Mouse (Mus musculus) ovary, postnatal 14 days (tissue): ENCODE measurements around the gene Dctpp1.

Source experiments
- DNase-seq: peaks from one replicate; pipeline ENCODE4 v3.0.0; 2022; ENCODE audit warnings: low spot score

Gene Dctpp1

DNA sequence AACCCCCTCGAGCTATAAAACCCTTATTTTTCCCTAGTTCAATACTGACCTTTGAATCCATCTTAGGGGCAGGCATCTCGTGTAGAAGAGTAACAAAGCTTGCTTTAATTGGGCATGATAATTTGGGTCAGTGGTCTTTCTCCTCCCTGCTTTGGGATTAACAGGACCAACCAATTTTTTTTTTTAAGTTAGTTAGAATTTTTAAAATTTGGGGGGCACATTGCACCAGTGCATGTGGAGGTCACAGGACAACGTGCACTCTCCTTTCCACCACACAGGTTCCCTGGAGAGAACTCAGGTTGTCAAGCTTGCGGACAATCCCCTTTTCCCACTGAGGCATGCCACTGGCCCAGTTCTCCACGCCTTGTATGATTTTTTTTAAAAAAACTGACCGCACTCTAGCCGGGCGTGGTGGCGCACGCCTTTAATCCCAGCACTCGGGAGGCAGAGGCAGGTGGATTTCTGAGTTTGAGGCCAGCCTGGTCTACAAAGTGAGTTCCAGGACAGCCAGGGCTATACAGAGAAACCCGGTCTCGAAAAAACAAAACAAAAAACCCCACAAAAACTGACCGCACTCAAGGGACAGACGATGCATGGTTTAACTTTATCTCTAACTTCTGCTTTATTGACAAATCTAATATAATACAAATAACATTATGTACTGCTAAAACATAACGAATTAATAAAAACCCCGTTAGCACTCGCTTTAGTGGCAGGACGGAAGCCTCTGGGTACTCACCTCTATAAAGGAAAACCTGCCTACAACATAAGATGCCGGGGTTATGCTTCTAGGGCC, 28.5 kb downstream of the Dctpp1 start:
- no peak for DNase-seq

DNA sequence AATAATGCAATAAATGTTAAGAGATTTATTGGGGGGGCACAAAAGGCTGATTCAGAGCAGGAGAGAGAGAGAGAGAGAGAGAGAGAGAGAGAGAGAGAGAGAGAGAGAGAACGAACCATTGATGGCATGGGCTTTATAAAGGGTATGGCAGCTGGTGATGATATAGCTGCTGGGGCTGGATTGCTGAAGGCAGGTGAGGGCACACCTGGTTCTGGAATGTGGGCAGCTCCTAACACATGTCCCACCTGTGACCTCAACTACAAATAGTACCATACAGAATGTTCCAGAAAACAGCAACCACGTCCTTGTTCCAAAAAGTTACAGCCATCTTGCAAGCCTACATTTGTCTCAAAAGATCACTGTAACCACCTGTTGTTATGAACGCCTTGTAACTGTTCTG, 29.1 kb downstream of the Dctpp1 start:
- DNase-seq, result no peak

GRCm38 (mm10) chr7:127228615-127229303, 31.8 kb downstream of the Dctpp1 start:
- peak; percentile 72 for DNase-seq

DNA sequence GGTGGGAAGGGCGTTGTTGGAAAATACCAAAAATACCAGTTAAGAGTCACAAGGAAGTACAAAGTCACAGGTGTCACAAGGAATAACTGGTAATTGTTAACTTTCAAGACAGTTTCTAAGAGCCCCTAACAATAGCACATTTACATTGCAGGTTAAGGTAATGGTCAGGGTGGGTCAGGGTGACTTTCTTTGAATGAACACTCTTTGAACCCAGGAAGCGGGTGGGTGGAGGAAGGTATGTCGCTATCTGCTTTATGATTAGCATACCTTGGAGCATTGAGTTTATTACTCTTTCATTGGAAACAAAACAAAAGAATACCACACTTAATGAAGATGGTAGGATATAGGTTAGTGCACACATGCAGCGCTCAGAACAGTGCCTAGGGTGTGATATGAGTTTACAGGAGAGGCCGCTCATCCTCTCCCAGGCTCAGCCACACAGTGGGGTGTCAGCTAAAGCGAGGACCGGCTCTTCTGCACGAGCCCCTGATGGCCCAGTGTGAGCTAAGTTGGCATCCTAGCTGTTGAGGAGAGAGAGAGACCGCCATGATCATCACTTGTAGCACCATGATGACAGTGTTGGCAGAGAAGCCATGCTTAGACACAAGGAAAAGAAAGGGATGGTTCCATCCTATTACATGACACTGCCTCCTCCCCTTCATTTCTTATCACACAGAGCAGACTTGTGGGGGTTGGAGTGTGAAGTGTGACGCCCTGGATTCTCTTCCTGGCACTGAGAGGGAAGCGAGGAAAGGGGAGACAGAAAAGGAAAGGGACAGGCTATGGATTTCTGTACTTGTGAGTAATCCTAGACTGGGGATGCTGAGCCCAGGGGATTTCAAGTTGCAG, 35.1 kb downstream of the Dctpp1 start:
- no peak for DNase-seq

GRCm38 (mm10) chr7:127224616-127225015, 35.9 kb downstream of the Dctpp1 start:
- no peak for DNase-seq

GRCm38 (mm10) chr7:127223515-127224478, 36.7 kb downstream of the Dctpp1 start:
- no peak for DNase-seq

GRCm38 (mm10) chr7:127223106-127223505, 37.4 kb downstream of the Dctpp1 start:
- no peak for DNase-seq

DNA sequence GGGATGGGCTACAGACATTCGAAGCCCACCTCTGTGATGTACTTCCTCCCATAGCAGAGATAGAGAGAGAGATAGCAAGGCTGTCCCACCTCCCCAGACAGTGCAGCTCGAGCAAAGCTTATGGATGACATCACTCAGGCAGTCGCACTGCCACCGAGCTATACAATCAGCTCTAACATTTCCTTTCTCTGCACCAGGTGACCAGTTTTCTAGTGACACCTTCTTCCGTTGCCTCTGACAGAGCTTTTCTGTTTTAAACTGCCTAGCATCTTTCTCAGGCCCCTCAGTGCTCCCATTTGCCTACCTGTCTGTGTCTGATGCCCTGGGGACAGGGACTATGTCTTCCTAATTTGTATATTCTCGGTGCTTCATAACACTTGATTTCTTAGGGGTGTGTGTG, 40.1 kb downstream of the Dctpp1 start:
- DNase-seq, result no peak

- no peak for DNase-seq
These were observed 41.8 kb downstream of the Dctpp1 start for GRCm38 (mm10) chr7:127218670-127219069.

DNA sequence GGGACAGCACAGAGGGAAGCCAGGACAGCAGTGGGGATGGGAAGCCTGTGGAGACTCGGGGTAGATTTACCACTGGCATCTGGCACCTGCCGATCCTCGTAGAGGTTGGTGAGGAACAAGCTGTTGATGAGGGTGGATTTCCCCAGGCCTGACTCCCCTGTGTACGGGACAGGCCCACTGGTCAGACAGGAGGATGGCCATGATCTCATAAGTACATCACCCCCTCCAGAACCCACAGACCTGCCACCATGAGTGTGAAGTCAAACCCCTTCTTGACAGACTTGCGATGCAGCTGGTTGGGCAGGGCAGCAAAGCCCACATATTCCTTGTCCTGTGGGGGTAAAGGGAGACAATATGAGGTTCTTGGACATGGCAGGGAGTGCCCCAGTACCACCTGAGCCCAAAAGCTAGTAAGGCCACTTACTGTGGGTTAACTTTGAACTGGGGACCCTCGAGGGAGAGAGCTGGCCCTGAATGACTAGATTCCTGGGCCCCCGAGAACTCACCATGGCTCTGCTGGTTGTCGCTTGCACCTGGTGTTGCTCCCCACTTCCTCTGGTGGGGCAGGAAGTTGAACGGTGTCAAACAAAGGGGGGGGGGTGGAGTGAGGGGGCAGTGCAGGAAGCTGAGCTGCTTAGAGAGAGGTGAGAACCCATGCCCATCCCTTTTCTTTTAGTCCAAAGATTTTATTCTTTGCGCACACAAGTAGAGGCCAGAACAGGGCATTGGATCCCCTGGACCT, 42.4 kb downstream of the Dctpp1 start:
- DNase-seq, result no peak

DNA sequence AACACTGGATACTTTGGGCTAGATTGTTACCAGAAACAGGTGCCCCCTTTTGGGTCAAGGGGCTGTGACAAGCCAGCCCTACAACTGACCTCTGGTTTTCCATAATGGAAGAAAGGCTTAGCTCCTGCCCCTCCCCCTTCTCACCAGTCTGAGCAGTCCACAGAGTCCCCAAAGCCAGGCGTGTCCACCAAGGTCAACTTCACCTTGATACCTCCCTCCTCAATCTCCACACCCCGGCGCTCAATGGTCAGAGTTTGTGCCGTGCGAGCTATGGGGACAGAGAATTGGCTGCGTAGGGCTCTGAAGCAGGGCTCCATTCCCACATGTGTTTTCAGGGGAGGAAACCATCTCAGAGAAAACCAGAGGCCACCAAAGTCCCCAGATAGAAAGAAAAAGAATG, 43.0 kb downstream of the Dctpp1 start:
- DNase-seq, result no peak

DNA sequence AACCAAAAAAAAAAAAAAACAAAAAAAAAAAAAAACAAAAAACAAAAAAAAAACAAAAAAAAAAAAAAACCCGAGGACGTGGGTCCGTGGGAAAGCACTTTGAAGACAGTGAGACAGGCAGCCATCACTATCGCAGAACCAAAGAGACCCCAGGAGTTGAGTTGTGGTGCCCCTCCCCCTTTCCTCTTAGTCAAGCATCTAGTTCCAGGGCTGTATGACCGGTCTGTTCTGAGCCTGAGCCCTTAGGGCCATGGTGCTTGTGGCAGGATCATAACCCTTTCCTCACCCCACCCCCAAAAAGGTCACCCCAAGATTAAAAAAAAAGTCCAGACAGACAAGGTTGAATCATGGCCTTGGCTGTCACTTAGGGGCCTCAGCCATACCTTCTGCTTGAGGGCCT, 44.2 kb downstream of the Dctpp1 start:
- DNase-seq, result no peak

- peak; percentile 49 for DNase-seq
These were observed 45.3 kb downstream of the Dctpp1 start for GRCm38 (mm10) chr7:127214981-127215871.

DNA sequence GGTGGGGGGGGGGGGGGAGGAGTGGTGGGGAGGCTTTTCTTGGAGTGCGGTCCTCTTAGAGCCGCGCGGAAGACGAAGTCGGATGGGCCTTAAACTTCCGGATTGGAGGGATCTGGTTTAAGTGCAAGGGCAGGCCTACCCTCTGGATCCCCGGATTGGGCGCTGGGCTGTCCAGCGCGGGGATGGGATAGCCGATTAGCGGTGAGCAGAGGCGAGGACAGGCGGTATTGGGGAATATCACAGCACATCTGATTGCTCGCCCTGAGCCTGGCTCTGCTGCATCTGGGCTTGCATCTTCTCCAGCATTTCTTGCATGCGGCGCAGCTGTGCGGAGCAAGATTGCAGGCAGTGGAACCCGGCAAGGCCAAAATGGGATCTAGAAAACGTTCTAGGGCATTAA, 46.0 kb downstream of the Dctpp1 start:
- no peak for DNase-seq

GRCm38 (mm10) chr7:127213930-127214329, 46.6 kb downstream of the Dctpp1 start:
- no peak for DNase-seq

DNA sequence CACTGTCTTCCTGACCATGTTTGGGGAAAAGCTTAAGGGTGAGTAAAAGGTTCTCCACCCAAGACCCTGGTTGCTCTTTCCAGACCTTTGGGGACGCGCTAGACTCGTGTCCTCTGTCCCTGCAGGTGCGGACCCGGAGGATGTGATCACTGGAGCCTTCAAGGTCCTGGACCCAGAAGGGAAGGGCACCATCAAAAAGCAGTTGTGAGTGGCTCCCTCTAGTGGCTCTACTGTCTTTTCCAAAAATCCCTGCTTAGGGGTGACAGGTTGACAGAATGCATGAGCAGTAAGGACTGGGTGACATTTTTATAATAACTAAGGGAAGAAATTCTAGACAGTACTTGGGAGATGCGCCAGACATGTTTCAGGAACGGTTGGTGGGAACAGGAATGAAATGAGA, 47.0 kb downstream of the Dctpp1 start:
- no peak for DNase-seq

DNA sequence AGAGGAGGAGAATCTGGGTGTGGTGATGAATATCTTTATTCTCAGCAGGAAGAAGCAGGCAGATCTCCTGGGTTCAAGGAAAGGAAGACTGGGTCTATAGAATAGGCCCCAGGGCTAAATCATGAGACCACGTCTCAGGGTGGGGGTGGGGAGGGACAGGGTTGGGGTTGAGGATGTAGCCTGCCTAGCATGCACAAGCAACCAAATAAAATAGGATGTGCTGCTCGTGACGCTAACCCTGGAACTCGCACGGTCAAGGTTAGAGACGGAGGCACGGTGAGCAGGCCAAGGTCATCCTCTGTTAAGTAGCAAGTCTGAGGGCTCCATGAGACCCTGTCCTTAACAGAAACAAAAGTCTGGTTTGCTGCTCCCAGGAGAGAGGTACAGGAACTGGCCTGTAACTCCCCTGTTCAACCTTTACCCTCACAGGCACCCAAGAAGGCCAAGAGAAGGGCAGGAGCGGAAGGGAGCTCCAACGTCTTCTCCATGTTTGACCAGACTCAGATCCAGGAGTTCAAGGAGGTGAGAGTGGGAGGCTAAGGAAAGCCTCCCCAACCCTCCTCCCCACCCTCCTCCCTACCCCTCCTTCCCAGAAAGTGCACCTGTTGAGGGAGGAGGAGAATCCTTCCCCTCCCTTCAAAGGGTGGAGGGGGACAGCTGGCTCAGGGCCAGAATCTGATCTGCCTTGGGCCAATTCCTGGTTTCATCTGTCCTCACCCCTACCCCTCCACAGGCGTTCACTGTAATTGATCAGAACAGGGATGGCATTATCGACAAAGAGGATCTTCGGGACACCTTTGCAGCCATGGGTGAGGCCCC, 47.9 kb downstream of the Dctpp1 start:
- no peak for DNase-seq

DNA sequence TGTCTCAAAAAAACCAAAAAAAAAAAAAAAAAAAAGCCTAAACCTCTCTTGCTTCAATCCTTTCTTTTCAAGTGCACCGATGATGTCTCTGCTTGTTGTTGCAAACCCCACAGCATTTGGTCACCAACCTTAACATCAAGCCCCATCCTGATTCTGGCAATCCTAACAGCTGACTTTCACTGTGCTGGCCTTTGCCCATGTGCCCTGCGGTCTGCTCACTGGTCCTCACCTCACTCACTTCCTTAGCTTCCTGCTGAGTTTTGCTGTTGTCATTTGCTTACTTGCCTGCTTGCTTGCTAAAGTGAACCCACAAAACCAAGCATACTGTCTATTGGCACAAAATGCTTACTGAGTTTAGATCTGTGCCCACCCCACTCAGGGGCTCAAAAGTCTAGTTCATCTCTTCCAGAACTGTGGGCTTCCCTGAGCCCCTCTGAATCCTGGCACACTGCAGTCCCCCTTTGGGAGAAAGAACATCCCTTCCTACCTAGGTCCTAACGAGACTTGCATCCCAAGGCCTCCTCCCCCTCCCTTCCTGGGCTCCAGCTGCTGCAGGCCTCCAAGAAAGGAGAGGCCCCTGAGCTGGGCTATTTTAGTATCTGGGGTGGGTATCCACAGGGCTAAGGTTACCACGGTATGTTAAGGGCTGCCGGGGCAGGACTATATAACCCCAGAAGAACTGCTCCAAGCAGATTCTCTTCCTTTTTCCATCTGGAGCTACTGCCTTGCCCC, 49.3 kb downstream of the Dctpp1 start:
- no peak for DNase-seq
